Mouse (Mus musculus) ES-Bruce4 (cell line): ENCODE measurements at regions not wholly inside any gene's neighbourhood (a gene's known extent, or its start where the extent isn't known, plus 50 kb on each side); places are given as distances from the start of the nearest gene placed in this dataset.
"Not testable (repeated sequence)": the region's sequence is repeated elsewhere in the genome, so short reads cannot be mapped to it uniquely, and the experiment has no call there.

ENCODE experiments used
- H3K27ac ChIP-seq: 2 replicates; pipeline ENCODE4 v1.5.1; 2012; ENCODE audit warnings: low read length, inconsistent platforms; ENCODE audit not compliant: insufficient read depth
- H3K27me3 ChIP-seq: 2 replicates; pipeline ENCODE4 v1.6.1; 2012; ENCODE audit warnings: mild to moderate bottlenecking, low read length, inconsistent platforms; ENCODE audit not compliant: control insufficient read depth, poor library complexity, insufficient read depth, severe bottlenecking
- H3K36me3 ChIP-seq: 2 replicates; pipeline ENCODE4 v1.6.1; 2012; ENCODE audit warnings: inconsistent platforms, mild to moderate bottlenecking, low read length, moderate library complexity; ENCODE audit not compliant: control insufficient read depth, poor library complexity, insufficient read depth, severe bottlenecking
- H3K4me1 ChIP-seq: one replicate; pipeline ENCODE4 v1.8.1; 2011; ENCODE audit warnings: low read length; ENCODE audit not compliant: control insufficient read depth, insufficient read depth
- H3K4me3 ChIP-seq: 2 replicates; pipeline ENCODE4 v1.5.1; 2011; ENCODE audit warnings: low read depth, mild to moderate bottlenecking, low read length
- H3K9ac ChIP-seq: 2 replicates; pipeline ENCODE4 v1.6.1; 2012; ENCODE audit warnings: low read depth, mild to moderate bottlenecking, inconsistent platforms; ENCODE audit not compliant: poor library complexity, severe bottlenecking
- H3K9me3 ChIP-seq: replicated peaks from 2 replicates; pipeline ENCODE4 v1.6.1; 2012; ENCODE audit warnings: mild to moderate bottlenecking, low read length, inconsistent platforms; ENCODE audit not compliant: control insufficient read depth, poor library complexity, insufficient read depth, severe bottlenecking
- CTCF ChIP-seq: IDR thresholded peaks from one replicate; pipeline ENCODE4 v1.8.1; 2011; ENCODE audit warnings: low read depth, low read length
- EP300 ChIP-seq: IDR thresholded peaks from 2 replicates; pipeline ENCODE4 v1.6.1; 2011; ENCODE audit warnings: low read depth, low read length; ENCODE audit not compliant: insufficient read depth
- POLR2A ChIP-seq: IDR thresholded peaks from one replicate; pipeline ENCODE4 v1.8.1; 2011; ENCODE audit warnings: low read length; ENCODE audit not compliant: insufficient read depth

- Histone ChIP-seq H3K4me3 (no peak overlapping the region), H3K9me3 (0 out of 2 replicates have a peak, but pooled peaks cover 4% of the 10 kb centered on the region), H3K4me1 (no peaks in the 10 kb centered on the region), H3K27ac (no peak overlapping the region), H3K27me3 (no peaks in the 10 kb centered on the region), H3K9ac (no peak overlapping the region), H3K36me3 (no peaks in the 10 kb centered on the region)
- TF ChIP-seq POLR2A, result no peak
- TF ChIP-seq EP300, result no peak
- no peak for TF ChIP-seq CTCF
Measured at GRCm38 (mm10) chr5:132971046-132971445, 427.9 kb upstream of the Auts2 start.

- no peak overlapping the region for H3K9ac ChIP-seq
- 0 out of 2 replicates have a peak, but pooled peaks cover 4% of the 10 kb centered on the region for H3K9me3 ChIP-seq
- H3K27me3 ChIP-seq, result no peaks in the 10 kb centered on the region
- H3K4me3 ChIP-seq, result no peak overlapping the region
- H3K4me1 ChIP-seq, result no peaks in the 10 kb centered on the region
- H3K27ac ChIP-seq, result no peak overlapping the region
- TF ChIP-seq EP300 (no peak), POLR2A (no peak), CTCF (no peak)
- no peaks in the 10 kb centered on the region for H3K36me3 ChIP-seq
Measured at GRCm38 (mm10) chr5:132969376-132969775, 426.2 kb upstream of the Auts2 start.

GRCm38 (mm10) chr5:132959901-132960300, 416.8 kb upstream of the Auts2 start:
- TF ChIP-seq EP300 (no peak), CTCF (no peak), POLR2A (no peak)
- H3K27ac ChIP-seq, result no peak overlapping the region
- H3K9me3 ChIP-seq, result 0 out of 2 replicates have a peak, but pooled peaks cover 3% of the 10 kb centered on the region
- H3K9ac ChIP-seq, result no peak overlapping the region
- H3K27me3 ChIP-seq, result no peaks in the 10 kb centered on the region
- no peaks in the 10 kb centered on the region for H3K36me3 ChIP-seq
- H3K4me1 ChIP-seq, result no peaks in the 10 kb centered on the region
- H3K4me3 ChIP-seq, result no peak overlapping the region

- Histone ChIP-seq H3K9me3 (0 out of 2 replicates have a peak, but pooled peaks cover 3% of the 10 kb centered on the region), H3K4me1 (no peaks in the 10 kb centered on the region), H3K27ac (no peak overlapping the region), H3K9ac (no peak overlapping the region), H3K36me3 (no peaks in the 10 kb centered on the region), H3K27me3 (no peaks in the 10 kb centered on the region), H3K4me3 (no peak overlapping the region)
- no peak for TF ChIP-seq EP300
Measured at GRCm38 (mm10) chr5:132956184-132956583, 413.0 kb upstream of the Auts2 start.

GRCm38 (mm10) chr5:132955051-132955450, 411.9 kb upstream of the Auts2 start:
- TF ChIP-seq POLR2A (no peak), CTCF (no peak), EP300 (no peak)
- Histone ChIP-seq H3K27me3 (no peaks in the 10 kb centered on the region), H3K27ac (no peak overlapping the region), H3K4me1 (no peaks in the 10 kb centered on the region), H3K36me3 (no peaks in the 10 kb centered on the region), H3K4me3 (no peak overlapping the region), H3K9me3 (no peaks in the 10 kb centered on the region), H3K9ac (no peak overlapping the region)

GRCm38 (mm10) chr5:132933439-132933980, 390.4 kb upstream of the Auts2 start:
- Histone ChIP-seq H3K9ac (no peak overlapping the region), H3K36me3 (no peaks in the 10 kb centered on the region)

GRCm38 (mm10) chr5:132929955-132930354, 386.8 kb upstream of the Auts2 start:
- not testable (repeated sequence) for H3K4me3 ChIP-seq, H3K36me3 ChIP-seq, H3K27ac ChIP-seq, H3K27me3 ChIP-seq, H3K9ac ChIP-seq, H3K9me3 ChIP-seq, H3K4me1 ChIP-seq

More at GRCm38 (mm10) chr5:132933439-132933980, 390.4 kb upstream of the Auts2 start:
- no peaks in the 10 kb centered on the region for H3K27me3 ChIP-seq
- H3K4me1 ChIP-seq, result no peaks in the 10 kb centered on the region
- TF ChIP-seq EP300 (no peak), POLR2A (no peak), CTCF (no peak)
- no peak overlapping the region for H3K4me3 ChIP-seq
- no peaks in the 10 kb centered on the region for H3K9me3 ChIP-seq
- no peak overlapping the region for H3K27ac ChIP-seq
